Mouse (Mus musculus) embryonic facial prominence, embryonic 10.5 days (tissue): ENCODE measurements around the gene Prodh2. TPM values are rescaled to one million over a fixed set of nuclear protein-coding genes. Genes with fewer than 3 reads are reported as not detected.
"Not testable (repeated sequence)": the region's sequence is repeated elsewhere in the genome, so short reads cannot be mapped to it uniquely, and the experiment has no call there.

Experiments
- DNase-seq: peaks from one replicate; pipeline ENCODE4 v3.0.0-alpha.2; 2017; ENCODE audit warnings: low spot score
- H3K27ac ChIP-seq: fragments of 300-500 bp; sonication (generic); replicated peaks from 2 replicates; pipeline ENCODE4 v1.5.1; 2016; ENCODE audit warnings: mild to moderate bottlenecking
- H3K27me3 ChIP-seq: fragments of 300-500 bp; sonication (generic); replicated peaks from 2 replicates; pipeline ENCODE4 v1.6.1; 2016; ENCODE audit warnings: low read depth, mild to moderate bottlenecking; ENCODE audit not compliant: poor library complexity, severe bottlenecking
- H3K36me3 ChIP-seq: fragments of 300-500 bp; sonication (generic); replicated peaks from 2 replicates; pipeline ENCODE4 v1.6.1; 2016; ENCODE audit warnings: mild to moderate bottlenecking, moderate library complexity
- H3K4me1 ChIP-seq: fragments of 300-500 bp; sonication (generic); 2 replicates; pipeline ENCODE4 v1.6.1; 2016
- H3K4me3 ChIP-seq: fragments of 300-500 bp; sonication (generic); 2 replicates; pipeline ENCODE4 v1.5.1; 2016; ENCODE audit warnings: mild to moderate bottlenecking, moderate library complexity
- H3K9me3 ChIP-seq: fragments of 300-500 bp; sonication (generic); 2 replicates; pipeline ENCODE4 v1.6.1; 2016; ENCODE audit warnings: mild to moderate bottlenecking
- WGBS: fragments of 180-500 bp; shearing (Covaris S2); methylation state at CpG from one replicate; pipeline ENCODE4 v1.1.7; 2016; 5-methylcytosine and 5-hydroxymethylcytosine counted together
- polyA plus RNA-seq: library from polyadenylated mRNA; unstranded; fragments of >200 nt; fragmentation: Nextera tagmentation; extraction: Ambion mirVana; gene quantifications from 2 replicates; pipeline ENCODE4 v1.2.1, GENCODE M21; 2016

The Prodh2 gene
- polyA plus RNA-seq, 1 experiment from 2014 or later = not detected

DNA sequence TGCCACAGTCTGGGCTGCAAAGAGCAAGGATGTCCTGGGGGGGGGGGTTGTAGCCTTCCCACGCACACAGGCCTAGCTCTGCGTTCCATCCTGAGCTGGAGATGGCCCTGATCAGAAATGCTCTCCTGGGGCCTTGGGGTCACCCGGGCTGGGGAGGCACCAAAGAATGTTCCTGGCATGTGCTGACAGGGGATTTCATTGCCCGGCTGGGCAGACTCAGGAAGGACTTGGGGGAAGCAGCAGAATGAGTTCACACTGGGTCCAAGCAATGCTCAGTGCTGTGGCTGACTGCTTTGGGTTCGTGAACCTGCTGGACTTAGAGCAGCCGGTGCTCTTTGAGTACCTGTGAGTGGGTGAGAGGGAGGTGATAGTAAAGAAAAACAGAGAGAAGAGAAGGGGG lies 33.9 kb upstream of the Prodh2 start:
- 33% methylated on average over 6 of the region's 6 CpGs for WGBS
- H3K4me3 ChIP-seq = no peak overlapping the region
- no peak for DNase-seq
- H3K4me1 ChIP-seq = peaks cover 20% of the 10 kb centered on the region
- H3K36me3 ChIP-seq = no peaks in the 10 kb centered on the region
- H3K9me3 ChIP-seq = no peaks in the 10 kb centered on the region
- no peak overlapping the region for H3K27ac ChIP-seq
- H3K27me3 ChIP-seq = peaks cover 100% of the 10 kb centered on the region

DNA sequence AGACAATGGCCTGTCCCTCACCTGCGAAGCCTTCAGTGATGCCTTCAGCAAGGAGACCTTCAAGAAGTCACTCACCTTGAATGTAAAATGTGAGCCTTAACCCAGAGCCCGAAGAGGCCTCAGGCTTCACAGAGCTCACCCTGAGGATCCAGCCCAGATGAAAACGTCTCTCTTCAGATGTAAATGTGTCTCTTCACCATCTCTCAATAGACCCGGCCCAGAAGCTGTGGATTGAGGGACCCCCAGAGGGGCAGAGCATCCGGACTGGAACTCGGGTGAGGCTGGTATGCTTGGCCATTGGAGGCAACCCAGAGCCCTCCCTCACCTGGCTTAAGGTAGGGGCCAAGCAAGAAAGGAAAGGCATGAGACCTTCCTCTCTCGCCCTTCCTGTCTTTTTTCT lies 29.9 kb upstream of the Prodh2 start:
- no peaks in the 10 kb centered on the region for H3K9me3 ChIP-seq
- H3K27me3 ChIP-seq = peaks cover 100% of the 10 kb centered on the region
- no peak overlapping the region for H3K4me3 ChIP-seq
- no peak overlapping the region for H3K27ac ChIP-seq
- WGBS = 33% methylated on average over 7 of the region's 7 CpGs
- no peaks in the 10 kb centered on the region for H3K36me3 ChIP-seq
- no peak for DNase-seq
- H3K4me1 ChIP-seq = peaks cover 10% of the 10 kb centered on the region

DNA sequence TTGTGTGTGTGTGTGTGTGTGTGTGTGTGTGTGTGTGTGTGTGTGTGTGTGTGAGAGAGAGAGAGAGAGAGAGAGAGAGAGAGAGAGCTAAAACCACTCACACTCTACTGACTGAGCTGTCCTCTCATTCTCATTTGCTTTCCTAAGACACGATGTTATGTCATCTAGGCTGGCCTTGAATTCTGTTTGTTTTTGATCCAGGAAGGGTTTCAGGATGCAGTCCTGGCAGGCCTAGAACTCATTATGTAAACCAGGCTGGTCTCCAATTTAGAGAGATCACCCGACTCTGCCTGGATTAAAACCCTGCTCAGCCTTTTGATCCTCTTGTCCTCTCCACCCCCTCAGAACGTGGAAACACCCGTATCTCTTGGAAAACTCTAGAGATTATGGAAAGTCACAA lies 29.4 kb upstream of the Prodh2 start:
- Histone ChIP-seq H3K9me3 (no peaks in the 10 kb centered on the region), H3K27me3 (peaks cover 99% of the 10 kb centered on the region), H3K36me3 (no peaks in the 10 kb centered on the region), H3K27ac (no peak overlapping the region), H3K4me1 (peaks cover 10% of the 10 kb centered on the region), H3K4me3 (no peak overlapping the region)
- WGBS = 17% methylated on average over 4 of the region's 4 CpGs
- no peak for DNase-seq

DNA sequence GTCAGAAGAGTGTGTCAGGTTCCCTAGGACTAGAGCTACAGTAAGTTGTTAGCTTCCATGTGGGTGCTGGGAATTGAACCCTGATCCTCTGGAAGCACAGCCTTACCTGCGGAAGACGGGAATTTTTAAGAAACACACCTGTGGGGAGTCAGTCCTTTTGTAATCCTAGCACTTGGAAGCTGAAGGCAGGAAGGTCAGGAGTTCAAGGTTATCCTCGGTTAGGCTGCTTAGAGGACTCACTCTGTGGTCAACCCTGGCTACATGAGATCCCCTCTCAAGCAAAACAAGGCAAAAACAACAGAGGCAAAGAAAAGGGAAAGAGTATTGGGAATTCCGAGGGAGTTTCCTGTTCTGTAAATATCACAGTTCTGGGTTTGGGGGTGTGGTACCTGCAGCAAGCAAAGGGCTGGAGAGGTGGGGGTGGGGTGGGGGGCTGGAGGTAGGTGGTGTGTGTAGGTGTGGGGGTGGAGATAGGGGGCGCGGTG lies 28.6 kb upstream of the Prodh2 start:
- no peak overlapping the region for H3K27ac ChIP-seq
- peaks cover 10% of the 10 kb centered on the region for H3K4me1 ChIP-seq
- no peak overlapping the region for H3K4me3 ChIP-seq
- no peaks in the 10 kb centered on the region for H3K9me3 ChIP-seq
- peaks cover 90% of the 10 kb centered on the region for H3K27me3 ChIP-seq
- WGBS = 10% methylated on average over 6 of the region's 6 CpGs
- H3K36me3 ChIP-seq = no peaks in the 10 kb centered on the region
- no peak for DNase-seq

GRCm38 (mm10) chr7:30472411-30472810 lies 21.0 kb upstream of the Prodh2 start:
- 47% methylated on average over 5 of the region's 5 CpGs for WGBS
- no peak overlapping the region for H3K27ac ChIP-seq
- H3K9me3 ChIP-seq = 0 out of 2 replicates have a peak, but pooled peaks cover 2% of the 10 kb centered on the region
- no peak overlapping the region for H3K4me3 ChIP-seq
- no peaks in the 10 kb centered on the region for H3K36me3 ChIP-seq
- peaks cover 20% of the 10 kb centered on the region for H3K27me3 ChIP-seq
- DNase-seq = peak; percentile 50
- peaks cover 3% of the 10 kb centered on the region for H3K4me1 ChIP-seq

GRCm38 (mm10) chr7:30474999-30475398 lies 18.4 kb upstream of the Prodh2 start:
- 73% methylated on average over 4 of the region's 4 CpGs for WGBS
- H3K4me1 ChIP-seq = peaks cover 13% of the 10 kb centered on the region

DNA sequence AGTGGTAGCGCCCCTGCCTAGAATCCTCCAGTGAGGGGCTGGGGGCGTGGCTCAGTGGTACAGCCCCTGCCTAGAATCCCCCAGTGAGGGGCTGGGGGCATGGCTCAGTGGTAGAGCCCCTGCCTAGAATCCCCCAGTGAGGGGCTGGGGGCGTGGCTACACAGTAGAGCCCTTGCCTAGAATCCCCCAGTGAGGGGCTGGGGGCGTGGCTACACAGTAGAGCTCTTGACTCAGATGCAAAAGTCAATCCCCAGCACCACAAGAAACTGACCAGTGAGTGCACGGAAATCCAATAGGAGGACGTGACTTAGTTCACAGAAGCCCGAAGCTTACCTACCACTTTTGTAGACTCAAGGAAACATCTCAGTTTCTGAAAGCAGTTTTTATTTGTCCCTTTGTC lies 17.3 kb upstream of the Prodh2 start:
- H3K9me3 ChIP-seq, H3K27ac ChIP-seq, DNase-seq, H3K4me3 ChIP-seq, H3K36me3 ChIP-seq: not testable (repeated sequence)
- 85% methylated on average over 7 of the region's 7 CpGs for WGBS
- Histone ChIP-seq H3K4me1 (peaks cover 13% of the 10 kb centered on the region), H3K27me3 (peaks cover 11% of the 10 kb centered on the region)

More at GRCm38 (mm10) chr7:30474999-30475398, 18.4 kb upstream of the Prodh2 start:
- Histone ChIP-seq H3K4me3 (no peak overlapping the region), H3K36me3 (no peaks in the 10 kb centered on the region), H3K27me3 (peaks cover 15% of the 10 kb centered on the region; the same call in 1 of the 2 replicates), H3K27ac (no peak overlapping the region), H3K9me3 (0 out of 2 replicates have a peak, but pooled peaks cover 2% of the 10 kb centered on the region)
- no peak for DNase-seq

GRCm38 (mm10) chr7:30477415-30478381 lies 15.7 kb upstream of the Prodh2 start:
- Histone ChIP-seq H3K36me3 (no peaks in the 10 kb centered on the region), H3K27ac (no peak overlapping the region), H3K4me3 (peak overlapping the region; percentile 52), H3K4me1 (peaks cover 13% of the 10 kb centered on the region), H3K27me3 (peaks cover 20% of the 10 kb centered on the region), H3K9me3 (0 out of 2 replicates have a peak, but pooled peaks cover 2% of the 10 kb centered on the region)
- WGBS = 10% methylated on average over 31 of the region's 32 CpGs
- peak; percentile 37 for DNase-seq

- no peaks in the 10 kb centered on the region for H3K9me3 ChIP-seq
- H3K4me3 ChIP-seq = no peak overlapping the region
- H3K27me3 ChIP-seq = peaks cover 11% of the 10 kb centered on the region; the same call in 1 of the 2 replicates
- WGBS = 16% methylated on average over 8 of the region's 8 CpGs
- DNase-seq = peak; percentile 74
- no peaks in the 10 kb centered on the region for H3K4me1 ChIP-seq
- no peaks in the 10 kb centered on the region for H3K36me3 ChIP-seq
- no peak overlapping the region for H3K27ac ChIP-seq
Measured at GRCm38 (mm10) chr7:30484250-30484649, 9.2 kb upstream of the Prodh2 start.

- Histone ChIP-seq H3K27ac (no peak overlapping the region), H3K4me3 (no peak overlapping the region), H3K36me3 (no peaks in the 10 kb centered on the region), H3K27me3 (0 out of 2 replicates have a peak, but pooled peaks cover 4% of the 10 kb centered on the region), H3K4me1 (no peaks in the 10 kb centered on the region), H3K9me3 (no peaks in the 10 kb centered on the region)
- 33% methylated on average over 16 of the region's 16 CpGs for WGBS
- peak; percentile 52 for DNase-seq
Measured at GRCm38 (mm10) chr7:30490251-30490956, 3.0 kb upstream of the Prodh2 start.

DNA sequence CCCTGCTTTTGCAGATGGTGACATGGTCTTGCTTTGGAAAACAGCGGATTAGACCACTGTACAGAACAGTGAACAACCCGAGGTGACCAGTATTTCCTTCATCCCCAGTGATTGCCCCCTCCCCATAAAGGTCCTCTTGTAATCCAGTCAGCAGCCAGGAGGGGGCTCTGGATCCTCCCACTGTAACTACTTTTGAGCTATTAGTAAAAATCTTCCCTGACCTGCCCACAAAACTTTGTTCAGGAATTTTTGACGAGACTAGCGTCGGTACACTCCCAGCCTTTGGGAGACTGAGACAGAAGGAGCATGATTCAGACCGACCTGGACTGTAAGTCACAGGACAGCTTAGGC lies 2.5 kb upstream of the Prodh2 start:
- no peak for DNase-seq
- Histone ChIP-seq H3K36me3 (no peaks in the 10 kb centered on the region), H3K4me3 (no peak overlapping the region), H3K27me3 (0 out of 2 replicates have a peak, but pooled peaks cover 4% of the 10 kb centered on the region), H3K4me1 (no peaks in the 10 kb centered on the region), H3K27ac (no peak overlapping the region), H3K9me3 (no peaks in the 10 kb centered on the region)
- 23% methylated on average over 6 of the region's 6 CpGs for WGBS

DNA sequence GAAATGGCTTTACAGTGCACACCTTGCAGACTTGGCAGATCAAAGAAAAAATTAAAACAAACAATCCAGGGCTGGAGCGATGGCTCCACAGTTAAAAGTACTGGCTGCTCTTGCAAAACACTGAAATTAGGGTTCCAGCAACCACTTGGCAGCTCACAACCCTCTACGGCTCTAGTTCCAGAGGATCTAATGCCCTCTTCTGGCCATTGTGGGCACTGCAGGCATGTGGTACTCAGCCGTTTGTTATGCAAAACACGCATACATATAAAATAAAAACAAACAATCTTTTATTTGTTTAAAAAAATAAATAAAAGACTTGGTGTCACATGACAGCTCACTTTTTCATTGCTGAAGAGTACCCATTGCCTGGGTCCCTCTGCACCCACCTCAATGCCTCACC lies 657 bp upstream of the Prodh2 start:
- Histone ChIP-seq H3K27ac (no peak overlapping the region), H3K36me3 (no peaks in the 10 kb centered on the region), H3K4me1 (no peaks in the 10 kb centered on the region), H3K4me3 (no peak overlapping the region), H3K27me3 (0 out of 2 replicates have a peak, but pooled peaks cover 4% of the 10 kb centered on the region), H3K9me3 (no peaks in the 10 kb centered on the region)
- DNase-seq = peak; percentile 75
- WGBS = 21% methylated on average over 4 of the region's 4 CpGs
